8 mouse cellular contexts compared by ENCODE assay signal in genomic region chr5:134080685-134081548, GRCm38 (mm10). TPM values are rescaled to one million over a fixed set of nuclear protein-coding genes. Genes with fewer than 3 reads are reported as not detected.
DNase-seq lines count a peak whose midpoint lies in the region; ATAC-seq and TF ChIP-seq lines count a peak whose summit lies in the region.
"Had no signal": no experiment of that assay in that cellular context is flagged by ENCODE, and none has a peak within 500 bp of the region (broad histone marks: within the 10 kb centered on the region; RNA-seq: fewer than 3 reads in every experiment).

No protein-coding gene starts in this region.

- no peaks in the 10 kb centered on the region for H3K36me3 ChIP-seq in kidney, embryonic 14.5 days (ENCODE audit: control insufficient read depth, insufficient read depth, low read length)
- no peaks in the 10 kb centered on the region for H3K36me3 ChIP-seq in neural tube, embryonic 15.5 days
- H3K36me3 ChIP-seq in forebrain, embryonic 12.5 days (replicated peaks), result no peaks in the 10 kb centered on the region
- H3K36me3 ChIP-seq: liver, embryonic 13.5 days had no signal

- H3K9ac ChIP-seq in kidney, embryonic 14.5 days (ENCODE audit: low read depth, low read length), result no peak overlapping the region
- no peak overlapping the region for H3K9ac ChIP-seq in neural tube, embryonic 15.5 days (replicated peaks)
- no peak overlapping the region for H3K9ac ChIP-seq in forebrain, embryonic 12.5 days
- H3K9ac ChIP-seq: liver, embryonic 13.5 days had no signal

- peak overlapping the region; percentile 49 for H3K4me3 ChIP-seq in gastrocnemius, adult 2 months
- no peak overlapping the region for H3K4me3 ChIP-seq in kidney, embryonic 14.5 days (ENCODE audit: low read length)
- no peak overlapping the region for H3K4me3 ChIP-seq in neural tube, embryonic 15.5 days (replicated peaks)
- H3K4me3 ChIP-seq in forebrain, embryonic 12.5 days (replicated peaks), result no peak overlapping the region
- H3K4me3 ChIP-seq: liver, embryonic 13.5 days had no signal

- WGBS in kidney, embryonic 14.5 days, result 12% methylated on average over 18 of the region's 18 CpGs
- 30% methylated on average over 18 of the region's 18 CpGs for WGBS in neural tube, embryonic 15.5 days
- WGBS in forebrain, embryonic 12.5 days, result 58% methylated on average over 18 of the region's 18 CpGs

- DNase-seq in ovary, adult 18-20 months (ENCODE audit: low spot score), result peak; percentile 37
- no peak for DNase-seq in ovary, postnatal 10 days (ENCODE audit: low spot score)
- DNase-seq in gastrocnemius, adult 2 months, result peak; percentile 85
- no peak for DNase-seq in spleen, adult 18-20 months
- DNase-seq: liver, embryonic 13.5 days had no signal

- no peaks in the 10 kb centered on the region for H3K9me3 ChIP-seq in kidney, embryonic 14.5 days (ENCODE audit: control insufficient read depth, low read length)
- H3K9me3 ChIP-seq in neural tube, embryonic 15.5 days (replicated peaks), result no peaks in the 10 kb centered on the region
- 0 out of 2 replicates have a peak, but pooled peaks cover 3% of the 10 kb centered on the region for H3K9me3 ChIP-seq in forebrain, embryonic 12.5 days

- 0 out of 2 replicates have a peak, but pooled peaks have one; percentile 66 for ATAC-seq in kidney, embryonic 14.5 days (ENCODE audit: low FRiP score, low TSS enrichment)
- ATAC-seq in neural tube, embryonic 15.5 days (ENCODE audit: low FRiP score), result no peak
- no peak for ATAC-seq in forebrain, embryonic 12.5 days (ENCODE audit: low FRiP score)

- no peaks in the 10 kb centered on the region for H3K4me1 ChIP-seq in kidney, embryonic 14.5 days (ENCODE audit: control insufficient read depth, insufficient read depth, low read length)
- peaks cover 9% of the 10 kb centered on the region for H3K4me1 ChIP-seq in neural tube, embryonic 15.5 days
- H3K4me1 ChIP-seq in forebrain, embryonic 12.5 days, result no peaks in the 10 kb centered on the region

- peak overlapping the region; percentile 84 for H3K27ac ChIP-seq in gastrocnemius, adult 2 months
- no peak overlapping the region for H3K27ac ChIP-seq in kidney, embryonic 14.5 days (ENCODE audit: low read depth, low read length)
- H3K27ac ChIP-seq in neural tube, embryonic 15.5 days (replicated peaks), result peak overlapping the region; percentile 39; the same call in 1 of the 2 replicates
- no peak overlapping the region for H3K27ac ChIP-seq in forebrain, embryonic 12.5 days
- H3K27ac ChIP-seq: liver, embryonic 13.5 days had no signal

- H3K27me3 ChIP-seq in kidney, embryonic 14.5 days (ENCODE audit: control insufficient read depth, insufficient read depth, low read length), result no peaks in the 10 kb centered on the region
- no peaks in the 10 kb centered on the region for H3K27me3 ChIP-seq in neural tube, embryonic 15.5 days (replicated peaks)
- H3K27me3 ChIP-seq in forebrain, embryonic 12.5 days, result peaks cover 3% of the 10 kb centered on the region; the same call in 1 of the 2 replicates
- H3K27me3 ChIP-seq: liver, embryonic 13.5 days had no signal

- TF ChIP-seq CTCF in gastrocnemius, adult 2 months (IDR thresholded peaks at IDR 0.05), result no peak

- intact Hi-C loops in gastrocnemius, adult 2 months (cut with DNase I), result no loop called here

- no peak overlapping the region; the same call in 1 of the 2 replicates for H3K4me2 ChIP-seq in kidney, embryonic 14.5 days (replicated peaks; ENCODE audit: low read depth, low read length)
- no peak overlapping the region for H3K4me2 ChIP-seq in neural tube, embryonic 15.5 days
- no peak overlapping the region for H3K4me2 ChIP-seq in forebrain, embryonic 12.5 days
- H3K4me2 ChIP-seq: liver, embryonic 13.5 days had no signal

RNA-seq across cellular contexts. Expression of gene Castor2, which starts 18.6 kb away (rescaled TPM):
- 10 to 100 TPM; 34.8 to 47.1 TPM for total RNA-seq in gastrocnemius, adult 2 months (2021)
- polyA plus RNA-seq in kidney, embryonic 14.5 days (2014; fragmentation: Nextera tagmentation; extraction: Ambion mirVana), result 8.7 and 10.5 TPM in 2 replicates
- 22.8 TPM in 2 replicates for polyA plus RNA-seq in neural tube, embryonic 15.5 days (2015; fragmentation: Nextera tagmentation; extraction: Ambion mirVana)
- 19.4 and 23.1 TPM in 2 replicates for polyA plus RNA-seq in forebrain, embryonic 12.5 days (2016; fragmentation: Nextera tagmentation; extraction: Ambion mirVana)

Comparison
In these comparisons a context has a peak if more than half of its experiments do, and no peak if none do; other contexts are left out.
1. DNase-seq: peak in ovary, adult 18-20 months (single experiment) and gastrocnemius, adult 2 months (single experiment); none in ovary, postnatal 10 days (single experiment) and spleen, adult 18-20 months (0 of 2).
2. H3K27ac ChIP-seq: peak in gastrocnemius, adult 2 months (single experiment) and neural tube, embryonic 15.5 days (single experiment); none in kidney, embryonic 14.5 days (single experiment) and forebrain, embryonic 12.5 days (single experiment).